Mouse (Mus musculus): ENCODE measurements around the gene Eea1. TPM values are rescaled to one million over a fixed set of nuclear protein-coding genes. Genes with fewer than 3 reads are reported as not detected.
"Not testable (repeated sequence)": the region's sequence is repeated elsewhere in the genome, so short reads cannot be mapped to it uniquely, and the experiment has no call there.

The Eea1 gene
- polyA plus RNA-seq, 1 experiment from 2014 or later = 22.4 TPM

DNA sequence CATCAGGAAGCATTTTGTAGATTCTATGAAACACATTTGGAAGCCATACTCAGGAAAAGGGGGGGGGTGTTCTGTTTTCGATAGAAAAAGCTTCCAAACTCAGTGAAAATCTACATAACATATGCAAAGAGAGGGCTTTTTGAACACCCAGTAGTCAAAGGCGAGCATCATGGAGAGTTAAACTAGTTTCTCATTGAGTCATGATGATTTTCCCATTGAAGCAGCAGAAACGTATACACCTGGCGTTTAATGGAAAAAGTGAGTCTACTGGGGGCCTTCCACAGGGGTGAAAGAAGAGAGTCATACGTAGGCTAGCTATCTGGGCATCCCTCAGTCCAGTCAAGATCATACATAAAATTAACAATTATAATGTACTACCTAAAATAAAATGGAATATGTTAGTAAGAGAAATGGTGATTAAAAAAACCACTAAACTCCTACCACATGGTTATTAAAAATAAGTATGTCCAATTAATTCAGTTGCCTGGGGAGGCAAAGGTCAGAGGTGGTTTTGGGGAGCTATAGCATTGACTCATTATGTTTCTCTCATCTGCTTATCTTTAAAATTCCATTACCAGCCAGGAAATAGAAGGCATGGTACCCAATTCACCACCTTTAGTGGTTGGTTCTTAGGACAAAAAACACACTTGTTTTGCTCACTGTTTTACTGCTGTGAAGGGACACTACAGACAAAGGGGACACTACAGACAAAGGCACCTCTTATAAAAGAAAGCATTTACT lies 25.8 kb upstream of the Eea1 start:
- H3K9ac ChIP-seq = no peak overlapping the region
- no peaks in the 10 kb centered on the region for H3K4me1 ChIP-seq (replicated peaks)
- H3K9me3 ChIP-seq = no peaks in the 10 kb centered on the region
- no peak overlapping the region for H3K27ac ChIP-seq
- no peaks in the 10 kb centered on the region for H3K27me3 ChIP-seq (replicated peaks)
- H3K36me3 ChIP-seq = no peaks in the 10 kb centered on the region
- H3K4me3 ChIP-seq (replicated peaks) = no peak overlapping the region
- no peak for ATAC-seq
- 88% methylated on average over 5 of the region's 5 CpGs for WGBS
- H3K4me2 ChIP-seq (replicated peaks) = no peak overlapping the region

GRCm38 (mm10) chr10:95918716-95919115 lies 21.7 kb upstream of the Eea1 start:
- H3K4me2 ChIP-seq (replicated peaks) = no peak overlapping the region
- no peaks in the 10 kb centered on the region for H3K9me3 ChIP-seq
- no peak overlapping the region for H3K27ac ChIP-seq
- no peak overlapping the region for H3K4me3 ChIP-seq (replicated peaks)
- no peaks in the 10 kb centered on the region for H3K36me3 ChIP-seq
- H3K27me3 ChIP-seq (replicated peaks) = no peaks in the 10 kb centered on the region
- no peaks in the 10 kb centered on the region for H3K4me1 ChIP-seq (replicated peaks)
- H3K9ac ChIP-seq = no peak overlapping the region
- WGBS = 16% methylated on average over 3 of the region's 3 CpGs
- ATAC-seq = no peak

- no peak overlapping the region for H3K4me3 ChIP-seq (replicated peaks)
- no peak for ATAC-seq
- no peak overlapping the region for H3K4me2 ChIP-seq (replicated peaks)
- H3K9me3 ChIP-seq = no peaks in the 10 kb centered on the region
- no peaks in the 10 kb centered on the region for H3K4me1 ChIP-seq (replicated peaks)
- H3K27ac ChIP-seq = no peak overlapping the region
- H3K27me3 ChIP-seq (replicated peaks) = no peaks in the 10 kb centered on the region
- WGBS = 46% methylated on average over 6 of the region's 6 CpGs
- H3K36me3 ChIP-seq = no peaks in the 10 kb centered on the region
- H3K9ac ChIP-seq = no peak overlapping the region
These were observed 16.9 kb upstream of the Eea1 start for GRCm38 (mm10) chr10:95923263-95924217.

DNA sequence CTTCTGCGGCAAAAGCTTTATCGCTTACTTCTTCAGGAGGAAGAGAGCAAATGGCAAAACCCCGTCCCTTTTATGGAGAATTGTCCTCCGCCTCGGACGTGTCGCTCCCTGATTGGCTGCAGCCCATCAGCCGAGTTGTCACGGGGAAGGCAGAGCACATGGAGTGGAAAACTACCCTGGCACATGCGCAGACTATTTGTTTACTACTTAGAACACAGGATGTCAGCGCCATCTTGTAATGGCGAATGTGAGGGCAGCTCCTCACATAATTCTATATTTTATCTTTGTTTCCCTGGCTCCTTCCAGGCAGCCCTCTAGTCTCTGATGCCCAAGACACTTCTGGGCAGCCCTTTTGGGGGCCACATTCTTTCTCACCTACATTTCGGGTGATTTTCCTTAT lies 6.8 kb upstream of the Eea1 start:
- 93% methylated on average over 13 of the region's 13 CpGs for WGBS
- not testable (repeated sequence) for H3K27me3 ChIP-seq (replicated peaks); H3K4me1 ChIP-seq (replicated peaks); H3K4me2 ChIP-seq (replicated peaks); H3K4me3 ChIP-seq (replicated peaks); ATAC-seq; H3K9ac ChIP-seq; H3K36me3 ChIP-seq; H3K9me3 ChIP-seq; H3K27ac ChIP-seq

- Histone ChIP-seq H3K27ac (peak overlapping the region; percentile 96), H3K9me3 (no peaks in the 10 kb centered on the region), H3K27me3 (replicated peaks) (no peaks in the 10 kb centered on the region), H3K4me1 (replicated peaks) (0 out of 2 replicates have a peak, but pooled peaks cover 6% of the 10 kb centered on the region), H3K9ac (peak overlapping the region; percentile 81), H3K4me2 (replicated peaks) (peak overlapping the region; percentile 88), H3K4me3 (replicated peaks) (peak overlapping the region; percentile 87), H3K36me3 (no peaks in the 10 kb centered on the region)
- WGBS = 3% methylated on average over 60 of the region's 69 CpGs
- ATAC-seq = peak; percentile 84
These were observed 684 bp downstream of the Eea1 start for GRCm38 (mm10) chr10:95940901-95941767.

GRCm38 (mm10) chr10:95941768-95942425 lies 1.4 kb downstream of the Eea1 start:
- WGBS = 36% methylated on average over 6 of the region's 6 CpGs
- peak overlapping the region; percentile 87 for H3K4me3 ChIP-seq (replicated peaks)
- no peak overlapping the region for H3K27ac ChIP-seq
- H3K4me2 ChIP-seq (replicated peaks) = peak overlapping the region; percentile 88
- no peaks in the 10 kb centered on the region for H3K36me3 ChIP-seq
- H3K4me1 ChIP-seq (replicated peaks) = 0 out of 2 replicates have a peak, but pooled peaks cover 6% of the 10 kb centered on the region
- no peak for ATAC-seq
- no peak overlapping the region; the same call in 1 of the 2 replicates for H3K9ac ChIP-seq
- H3K27me3 ChIP-seq (replicated peaks) = no peaks in the 10 kb centered on the region
- no peaks in the 10 kb centered on the region for H3K9me3 ChIP-seq

- no peaks in the 10 kb centered on the region for H3K27me3 ChIP-seq (replicated peaks)
- H3K27ac ChIP-seq = no peak overlapping the region
- ATAC-seq = no peak
- H3K9ac ChIP-seq = no peak overlapping the region
- H3K4me3 ChIP-seq (replicated peaks) = no peak overlapping the region
- 0 out of 2 replicates have a peak, but pooled peaks cover 3% of the 10 kb centered on the region for H3K4me1 ChIP-seq (replicated peaks)
- no peaks in the 10 kb centered on the region for H3K9me3 ChIP-seq
- H3K4me2 ChIP-seq (replicated peaks) = no peak overlapping the region
- no peaks in the 10 kb centered on the region for H3K36me3 ChIP-seq
- 75% methylated on average over 1 of the region's 1 CpGs for WGBS
These were observed 4.6 kb downstream of the Eea1 start for GRCm38 (mm10) chr10:95945086-95945485.

DNA sequence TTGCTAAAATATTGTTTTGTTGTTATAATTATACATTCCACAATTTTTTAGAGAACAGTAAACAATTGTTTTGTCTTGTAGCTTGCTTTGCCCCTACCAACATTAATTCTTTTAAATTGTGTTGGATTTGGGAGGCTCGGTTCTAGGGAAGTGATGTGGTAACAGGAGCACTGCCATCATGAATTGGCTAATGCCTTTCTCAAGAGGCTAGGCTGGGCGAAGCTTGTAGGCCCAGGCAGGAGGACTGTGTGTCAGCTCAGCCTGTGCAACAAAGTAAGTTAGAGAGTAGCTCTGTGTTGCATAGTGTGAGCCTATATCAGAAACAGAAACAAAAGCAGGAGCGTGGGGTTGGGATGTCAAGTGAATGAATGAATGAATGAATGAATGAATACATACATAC lies 9.0 kb downstream of the Eea1 start:
- no peaks in the 10 kb centered on the region for H3K27me3 ChIP-seq (replicated peaks)
- no peak overlapping the region for H3K9ac ChIP-seq
- H3K36me3 ChIP-seq = no peaks in the 10 kb centered on the region
- no peak overlapping the region for H3K27ac ChIP-seq
- no peak for ATAC-seq
- H3K4me3 ChIP-seq (replicated peaks) = no peak overlapping the region
- no peak overlapping the region for H3K4me2 ChIP-seq (replicated peaks)
- 0 out of 2 replicates have a peak, but pooled peaks cover 4% of the 10 kb centered on the region for H3K4me1 ChIP-seq (replicated peaks)
- H3K9me3 ChIP-seq = no peaks in the 10 kb centered on the region
- WGBS = 96% methylated on average over 3 of the region's 3 CpGs

DNA sequence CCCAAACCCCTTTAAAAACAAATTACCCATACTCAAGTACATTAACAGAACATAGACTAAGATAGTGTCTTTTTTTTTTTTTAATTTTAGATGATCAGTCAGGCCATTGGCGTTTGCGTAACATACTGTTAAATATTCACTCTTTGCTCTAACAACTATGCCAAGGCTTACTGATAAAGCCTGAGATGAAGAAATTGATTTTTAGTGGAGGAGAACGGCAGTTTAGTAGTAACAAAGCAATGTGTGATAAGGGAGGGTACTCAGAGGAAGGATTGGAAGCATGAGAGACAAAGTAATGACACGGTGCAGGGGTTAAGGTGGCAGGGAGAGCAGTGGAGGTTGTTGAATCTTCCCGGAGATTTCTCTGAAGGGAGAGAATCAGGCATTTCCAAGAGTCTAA lies 9.7 kb downstream of the Eea1 start:
- Histone ChIP-seq H3K4me1 (replicated peaks) (0 out of 2 replicates have a peak, but pooled peaks cover 4% of the 10 kb centered on the region), H3K27me3 (replicated peaks) (no peaks in the 10 kb centered on the region), H3K9me3 (no peaks in the 10 kb centered on the region), H3K4me2 (replicated peaks) (no peak overlapping the region), H3K27ac (no peak overlapping the region), H3K4me3 (replicated peaks) (no peak overlapping the region), H3K9ac (no peak overlapping the region), H3K36me3 (no peaks in the 10 kb centered on the region)
- peak; percentile 59; the same call in 1 of the 2 replicates for ATAC-seq
- 67% methylated on average over 5 of the region's 5 CpGs for WGBS

- no peak overlapping the region for H3K27ac ChIP-seq
- H3K4me3 ChIP-seq (replicated peaks) = no peak overlapping the region
- H3K36me3 ChIP-seq = no peaks in the 10 kb centered on the region
- H3K9me3 ChIP-seq = no peaks in the 10 kb centered on the region
- H3K4me2 ChIP-seq (replicated peaks) = no peak overlapping the region
- H3K27me3 ChIP-seq (replicated peaks) = no peaks in the 10 kb centered on the region
- peak; percentile 36 for ATAC-seq
- 85% methylated on average over 4 of the region's 4 CpGs for WGBS
- no peak overlapping the region for H3K9ac ChIP-seq
- H3K4me1 ChIP-seq (replicated peaks) = 0 out of 2 replicates have a peak, but pooled peaks cover 4% of the 10 kb centered on the region
These were observed 10.3 kb downstream of the Eea1 start for GRCm38 (mm10) chr10:95950797-95951196.

DNA sequence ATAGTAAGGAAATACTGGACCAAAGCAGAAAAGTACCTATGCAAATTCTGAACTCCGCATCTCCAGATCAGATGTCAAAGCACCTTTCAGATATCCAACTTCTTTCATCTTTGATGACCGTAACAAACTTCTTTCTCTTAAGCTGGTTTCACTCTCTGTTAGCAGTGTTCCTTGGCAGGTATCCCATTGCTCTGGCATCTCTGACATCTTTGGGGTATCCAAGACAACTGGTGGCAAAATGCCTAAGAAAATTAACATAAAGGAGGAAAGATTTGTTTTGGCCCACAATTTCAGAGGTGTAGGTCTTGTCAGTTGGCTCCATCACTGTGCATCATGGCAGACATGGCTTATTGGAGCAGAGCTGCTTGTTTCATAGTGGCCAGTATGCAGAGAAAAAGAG lies 10.9 kb downstream of the Eea1 start:
- no peaks in the 10 kb centered on the region for H3K9me3 ChIP-seq
- H3K4me2 ChIP-seq (replicated peaks) = no peak overlapping the region
- no peak overlapping the region for H3K4me3 ChIP-seq (replicated peaks)
- no peak for ATAC-seq
- H3K27me3 ChIP-seq (replicated peaks) = no peaks in the 10 kb centered on the region
- no peak overlapping the region for H3K9ac ChIP-seq
- WGBS = 93% methylated on average over 2 of the region's 2 CpGs
- H3K36me3 ChIP-seq = no peaks in the 10 kb centered on the region
- no peak overlapping the region for H3K27ac ChIP-seq
- H3K4me1 ChIP-seq (replicated peaks) = 0 out of 2 replicates have a peak, but pooled peaks cover 4% of the 10 kb centered on the region

All from intestine, embryonic 15.5 days (tissue).